ENCODE assay signal across 9 mouse cellular contexts in the genomic region with DNA sequence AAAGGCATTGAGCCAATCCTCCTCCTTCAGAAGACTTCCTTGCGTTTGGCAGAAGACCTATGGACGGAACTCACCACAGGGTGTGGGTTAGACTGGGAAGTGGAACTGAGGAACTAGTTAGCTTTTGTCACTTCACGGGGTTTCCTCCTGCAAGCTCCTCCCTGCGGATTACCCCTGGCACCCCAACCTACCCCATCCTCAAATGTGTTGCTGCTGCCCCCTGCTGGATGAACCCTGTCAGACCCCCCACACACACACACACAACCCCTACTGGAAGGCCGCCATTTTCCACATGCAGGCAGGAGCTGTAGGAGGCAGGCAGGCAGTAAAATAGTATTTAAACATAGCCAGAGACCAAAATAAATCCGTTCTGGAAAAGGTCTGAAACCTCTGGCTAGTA. TPM values are rescaled to one million over a fixed set of nuclear protein-coding genes. Genes with fewer than 3 reads are reported as not detected.
DNase-seq lines count a peak whose midpoint lies in the region; ATAC-seq lines count a peak whose summit lies in the region.
"Had no signal": no experiment of that assay in that cellular context is flagged by ENCODE, and none has a peak within 500 bp of the region (broad histone marks: within the 10 kb centered on the region; RNA-seq: fewer than 3 reads in every experiment).

No protein-coding gene starts in this region.

- H3K36me3 ChIP-seq in liver, embryonic 13.5 days, result no peaks in the 10 kb centered on the region
- H3K36me3 ChIP-seq: hindbrain, embryonic 15.5 days; stomach, embryonic 15.5 days had no signal

- WGBS in liver, embryonic 13.5 days (ENCODE audit: insufficient replicate concordance), result 34% methylated on average over 6 of the region's 6 CpGs

- H3K4me3 ChIP-seq in liver, embryonic 13.5 days (replicated peaks), result no peak overlapping the region
- H3K4me3 ChIP-seq: hindbrain, embryonic 15.5 days; stomach, embryonic 15.5 days had no signal

- H3K4me1 ChIP-seq in liver, embryonic 13.5 days (replicated peaks), result no peaks in the 10 kb centered on the region

- H3K9me3 ChIP-seq in liver, embryonic 13.5 days (replicated peaks), result no peaks in the 10 kb centered on the region
- H3K9me3 ChIP-seq: hindbrain, embryonic 15.5 days; stomach, embryonic 15.5 days had no signal

- peak; percentile 60 for ATAC-seq in liver, embryonic 13.5 days (ENCODE audit: low read depth)

- no peaks in the 10 kb centered on the region for H3K27me3 ChIP-seq in liver, embryonic 13.5 days
- H3K27me3 ChIP-seq: hindbrain, embryonic 15.5 days; stomach, embryonic 15.5 days had no signal

- H3K27ac ChIP-seq in liver, embryonic 13.5 days, result no peak overlapping the region
- H3K27ac ChIP-seq: hindbrain, embryonic 15.5 days; stomach, embryonic 15.5 days had no signal

- H3K4me2 ChIP-seq in liver, embryonic 13.5 days, result no peak overlapping the region
- H3K4me2 ChIP-seq: hindbrain, embryonic 15.5 days; stomach, embryonic 15.5 days had no signal

- peak; percentile 93 to 96 for DNase-seq in CD8-positive naive resting alpha-beta T cell, adult 2 months (ENCODE audit: low read depth in 2 of 2, low spot score in 2 of 2)
- peak; percentile 41 for DNase-seq in NIH3T3 (ENCODE audit: low read depth)
- peak; percentile 45 to 63 for DNase-seq in cerebellum, postnatal 25 days
- DNase-seq in induced T-regulatory cell, adult 2 months (ENCODE audit: low read depth), result peak; percentile 94
- peak; percentile 62 for DNase-seq in liver, embryonic 13.5 days
- peak; percentile 25 for DNase-seq in right cerebral cortex, postnatal 25 days
- DNase-seq in urinary bladder, postnatal 4 days (ENCODE audit: low spot score in 2 of 2), result peak; percentile 32 to 72

- H3K9ac ChIP-seq in liver, embryonic 13.5 days, result no peak overlapping the region
- H3K9ac ChIP-seq: hindbrain, embryonic 15.5 days; stomach, embryonic 15.5 days had no signal

RNA-seq across cellular contexts. Expression of gene Bex6, which starts 23.1 kb away (rescaled TPM):
- polyA plus RNA-seq in liver, embryonic 13.5 days (2015; fragmentation: Nextera tagmentation; extraction: Ambion mirVana), result 1.3 and 1.5 TPM in 2 replicates
- polyA plus RNA-seq: hindbrain, embryonic 15.5 days had no signal

RNA-seq across cellular contexts. Expression of gene Nrros, which starts 37.3 kb away (rescaled TPM):
- 22.6 and 23.9 TPM in 2 replicates for polyA plus RNA-seq in liver, embryonic 13.5 days (2015; fragmentation: Nextera tagmentation; extraction: Ambion mirVana)

RNA-seq across cellular contexts. Expression of gene Fbxo45, which starts 44.3 kb away (rescaled TPM):
- 5.5 and 5.6 TPM in 2 replicates for polyA plus RNA-seq in liver, embryonic 13.5 days (2015; fragmentation: Nextera tagmentation; extraction: Ambion mirVana)

RNA-seq across cellular contexts. Expression of gene Wdr53, which starts 44.3 kb away (rescaled TPM):
- 13.0 and 14.3 TPM in 2 replicates for polyA plus RNA-seq in liver, embryonic 13.5 days (2015; fragmentation: Nextera tagmentation; extraction: Ambion mirVana)

Comparison
In these comparisons a context has a peak if more than half of its experiments do, and no peak if none do; other contexts are left out.
1. DNase-seq: peak in every context shown above with its lines; median percentile 94 in CD8-positive naive resting alpha-beta T cell, adult 2 months; 94 in induced T-regulatory cell, adult 2 months; 62 in liver, embryonic 13.5 days; 54 in cerebellum, postnatal 25 days; 52 in urinary bladder, postnatal 4 days; 41 in NIH3T3; 25 in right cerebral cortex, postnatal 25 days.